Mouse (Mus musculus): ENCODE measurements at regions not wholly inside any gene's neighbourhood (a gene's known extent, or its start where the extent isn't known, plus 50 kb on each side); places are given as distances from the start of the nearest gene placed in this dataset.
A peak's percentile ranks its signal among the peaks of the same experiment; 100 is the strongest.

DNA sequence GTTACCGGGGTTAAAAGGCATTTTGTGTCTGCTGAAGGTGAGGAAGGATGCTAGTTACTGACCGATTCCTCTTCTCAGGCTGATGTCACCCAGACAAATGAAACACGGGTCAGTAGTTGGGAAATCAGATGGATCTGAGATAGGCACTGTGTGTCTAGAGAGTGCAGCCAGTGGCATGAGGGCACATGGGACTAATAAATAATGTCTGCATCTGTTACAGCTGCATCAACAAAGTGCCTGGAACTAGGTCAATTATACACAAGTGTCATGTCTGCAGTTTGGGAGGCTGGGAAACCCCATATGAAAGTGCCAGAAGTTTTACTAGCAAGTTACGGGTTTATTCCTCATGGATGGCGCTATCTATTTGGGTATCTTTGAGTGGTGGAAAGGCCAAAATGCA, 68.8 kb downstream of the Cxcl12 start:
- no peak for DNase-seq (ENCODE audit: low spot score)

DNA sequence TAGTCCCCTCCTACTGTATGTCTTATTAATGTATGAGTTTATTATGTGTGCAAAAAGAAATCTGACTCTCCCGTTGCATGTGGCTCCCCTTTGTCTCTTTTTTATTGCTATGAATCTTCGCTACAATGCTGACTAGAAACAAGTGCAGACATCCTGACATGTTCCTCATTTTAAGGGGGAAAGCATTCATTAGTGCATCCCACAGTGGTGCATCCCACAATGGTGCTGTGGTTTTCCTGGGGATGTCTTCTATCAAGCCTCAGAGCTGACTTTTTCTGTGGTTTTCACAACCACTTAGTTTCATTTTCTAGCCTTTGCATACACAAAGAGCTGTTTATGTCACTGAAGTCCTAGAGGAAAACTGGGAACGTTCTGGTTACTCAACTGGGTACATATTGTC, 72.9 kb downstream of the Cxcl12 start:
- DNase-seq (ENCODE audit: low spot score) = no peak

DNA sequence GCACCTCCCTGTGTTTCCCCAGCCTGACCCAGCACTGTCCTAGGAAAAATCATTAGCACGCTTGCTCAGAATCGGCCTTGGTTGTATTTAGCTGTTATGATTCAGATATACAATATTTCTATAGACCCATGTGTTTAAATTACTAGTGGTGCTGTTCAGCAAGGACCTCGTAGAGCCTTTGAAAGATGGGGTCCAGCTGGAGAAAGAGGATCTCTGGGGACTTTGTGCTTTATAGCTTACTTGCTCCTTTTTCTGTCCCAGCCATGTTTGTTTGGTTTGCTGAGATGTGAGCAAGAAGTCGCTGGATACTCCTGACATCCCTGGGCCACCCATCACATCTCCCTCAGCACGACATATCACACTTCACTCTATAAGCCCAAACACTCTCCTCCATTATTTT, 77.1 kb downstream of the Cxcl12 start:
- DNase-seq (ENCODE audit: low spot score) = no peak

DNA sequence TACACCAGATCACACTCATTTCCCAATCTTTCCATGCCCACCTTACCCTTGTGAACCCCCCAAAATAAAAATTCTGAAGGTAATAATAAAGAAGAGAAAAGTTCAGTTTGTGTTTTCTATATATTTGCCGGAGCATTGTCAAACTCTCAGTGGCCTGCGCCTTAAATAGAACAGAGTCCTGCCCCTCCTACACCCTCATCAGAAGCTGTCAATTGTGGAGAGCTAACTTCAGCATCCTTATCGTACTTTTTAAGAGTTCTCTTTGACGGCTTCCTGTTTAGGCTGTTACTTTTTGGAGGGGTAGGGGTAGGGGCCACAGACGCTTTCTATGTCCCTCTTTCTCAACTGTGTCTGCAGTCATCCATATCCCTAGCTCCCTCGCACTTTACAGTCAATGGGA, 77.5 kb downstream of the Cxcl12 start:
- DNase-seq (ENCODE audit: low spot score) = no peak

DNA sequence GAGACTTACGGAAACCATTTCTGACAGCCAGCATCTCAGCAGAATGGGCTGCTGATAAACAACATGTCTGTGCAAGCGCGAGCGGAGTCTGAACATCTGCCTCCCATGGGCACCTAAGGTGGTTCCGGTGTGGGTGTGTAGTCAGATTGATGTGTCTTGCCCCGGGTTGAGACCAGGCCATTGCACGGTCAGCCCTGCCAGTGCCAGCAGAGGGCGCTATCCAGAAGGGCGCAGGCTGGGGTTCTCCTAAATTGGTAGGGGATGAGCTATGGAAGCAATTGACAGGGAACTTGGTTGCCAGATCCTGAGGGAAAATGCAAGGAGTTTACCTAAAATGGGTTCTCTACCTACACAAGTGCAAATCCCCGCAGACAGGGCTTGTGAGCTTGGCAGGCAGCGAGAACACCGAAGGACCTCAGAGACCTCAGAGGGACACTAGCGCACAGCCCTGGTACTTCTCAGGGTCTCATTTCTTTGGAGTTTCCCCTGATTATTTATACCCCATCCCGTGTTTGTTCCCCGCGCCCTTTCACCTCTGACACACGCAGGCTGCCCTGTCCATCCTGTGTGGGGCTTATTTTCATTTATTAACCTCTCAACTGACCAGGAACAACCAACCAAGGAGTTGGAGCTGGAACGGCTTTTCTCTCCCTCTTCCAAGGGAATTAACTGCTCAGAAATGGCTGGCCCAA, 81.0 kb downstream of the Cxcl12 start:
- peak; percentile 33 for DNase-seq (ENCODE audit: low spot score)

DNA sequence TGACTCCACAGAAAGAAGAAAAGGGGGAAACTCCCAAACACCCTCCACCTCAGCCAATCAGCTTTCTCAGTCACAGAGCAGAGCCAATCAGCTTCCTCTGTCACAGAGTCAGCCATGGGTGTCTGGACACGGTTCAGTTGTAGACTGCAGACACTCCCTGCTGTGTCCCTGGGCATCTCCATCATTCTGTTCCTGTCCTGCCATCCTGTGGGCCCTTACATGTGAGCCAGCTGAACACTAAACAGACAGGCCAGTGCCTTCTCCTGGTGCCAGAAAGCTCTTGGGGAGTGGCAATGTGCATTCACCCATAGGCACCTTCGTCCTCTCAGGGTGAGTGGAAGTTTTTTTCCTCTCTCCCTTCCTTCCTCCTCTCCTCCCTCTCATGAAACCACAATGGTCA, 81.7 kb downstream of the Cxcl12 start:
- no peak for DNase-seq (ENCODE audit: low spot score)

DNA sequence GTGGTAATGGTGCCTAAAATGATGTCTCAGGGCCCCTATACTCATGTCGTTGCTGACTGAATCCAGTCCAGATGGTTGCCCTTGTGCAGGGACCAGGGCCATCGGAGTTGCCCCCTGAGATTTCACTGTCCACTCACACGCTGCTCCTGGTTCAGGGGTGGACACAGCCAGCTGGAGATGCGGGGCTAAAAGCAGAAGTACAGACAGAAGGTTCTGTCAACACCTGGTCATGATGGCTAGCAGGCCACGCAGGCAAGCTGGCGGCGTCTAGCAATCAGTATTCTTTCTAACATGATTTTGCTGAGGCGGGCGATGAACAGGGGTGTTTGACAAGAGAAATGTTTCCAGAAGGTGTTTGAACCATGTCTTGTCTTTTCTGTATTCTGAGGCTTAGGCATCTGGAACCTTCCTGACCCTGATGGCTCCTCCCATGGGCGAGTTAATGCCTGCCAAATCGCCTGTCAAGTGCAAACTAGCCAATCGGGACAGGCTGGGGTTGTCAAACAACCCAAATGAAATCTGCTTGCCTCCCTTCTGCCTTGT, 83.1 kb downstream of the Cxcl12 start:
- no peak for DNase-seq (ENCODE audit: low spot score)

DNA sequence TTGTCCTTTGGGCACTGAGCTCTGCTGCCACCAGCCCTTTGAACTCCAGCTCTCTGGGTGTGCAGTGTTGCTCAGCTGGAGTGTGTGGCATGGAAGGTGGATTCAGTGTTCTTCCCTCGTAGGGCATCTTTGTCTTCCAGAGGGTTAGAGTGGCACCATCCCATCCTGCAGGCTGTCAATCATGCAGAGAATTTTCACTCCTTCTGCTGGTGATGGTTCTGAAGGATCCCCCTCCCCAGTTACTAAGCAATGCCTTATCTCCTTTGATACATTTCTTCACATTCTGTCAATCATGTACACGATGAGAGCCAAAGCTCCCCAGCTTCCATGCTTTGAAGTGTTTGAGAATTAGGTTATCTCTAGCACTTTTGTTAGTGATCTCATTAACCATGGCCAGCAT, 84.0 kb downstream of the Cxcl12 start:
- no peak for DNase-seq (ENCODE audit: low spot score)

DNA sequence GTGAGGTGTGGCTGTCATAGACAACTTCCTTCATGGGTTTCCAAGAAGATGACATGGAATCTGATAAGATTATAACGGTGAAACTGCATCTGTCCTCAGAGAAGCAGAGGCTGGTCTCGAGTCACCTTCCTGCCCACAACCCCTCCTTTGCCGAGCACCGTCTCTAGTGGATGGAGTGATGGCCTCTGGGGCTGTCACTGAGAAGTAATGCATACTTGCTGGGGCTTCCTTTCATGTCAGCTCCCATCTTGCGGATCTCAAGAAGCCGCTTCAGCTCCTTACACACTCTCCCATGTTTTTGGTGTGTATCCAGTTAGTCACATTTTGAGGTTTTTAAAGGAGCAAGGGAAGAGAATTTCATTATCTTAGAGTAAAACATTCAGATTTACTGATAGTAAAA, 84.7 kb downstream of the Cxcl12 start:
- DNase-seq (ENCODE audit: low spot score) = no peak

DNA sequence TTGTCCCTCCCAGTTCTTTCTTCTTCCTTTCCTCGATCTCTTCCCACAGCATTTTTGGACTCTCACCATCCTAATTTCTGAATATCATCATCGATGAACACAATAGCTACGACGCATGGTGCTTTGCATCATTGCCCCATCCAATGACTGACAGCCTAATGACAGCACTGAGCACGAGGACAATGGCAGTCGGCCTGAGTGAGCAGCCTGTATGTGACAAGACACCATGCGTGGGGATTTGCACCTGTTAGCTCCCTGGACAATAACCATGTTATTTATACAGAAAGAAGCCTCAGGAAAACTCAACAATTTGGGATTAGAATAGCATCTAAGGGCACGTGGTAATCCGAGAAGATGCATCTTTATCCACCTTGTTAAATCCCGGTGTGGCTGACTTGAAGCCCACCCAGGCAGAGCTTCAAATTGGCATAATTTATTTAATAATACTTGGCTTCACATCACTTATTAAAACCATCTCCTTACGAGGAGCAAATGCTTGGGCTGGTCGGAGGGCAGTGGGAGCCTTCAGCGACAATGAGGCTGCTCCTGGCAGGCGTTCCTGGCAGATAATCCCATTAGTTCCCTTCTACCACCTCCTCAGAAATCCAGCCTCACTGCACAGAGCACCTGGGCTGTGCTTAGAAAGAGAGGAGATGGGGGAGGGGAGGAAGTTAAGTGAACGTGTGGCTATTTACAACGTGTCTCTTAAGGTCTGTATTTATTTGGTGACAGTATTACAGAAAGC, 85.4 kb downstream of the Cxcl12 start:
- DNase-seq (ENCODE audit: low spot score) = no peak

DNA sequence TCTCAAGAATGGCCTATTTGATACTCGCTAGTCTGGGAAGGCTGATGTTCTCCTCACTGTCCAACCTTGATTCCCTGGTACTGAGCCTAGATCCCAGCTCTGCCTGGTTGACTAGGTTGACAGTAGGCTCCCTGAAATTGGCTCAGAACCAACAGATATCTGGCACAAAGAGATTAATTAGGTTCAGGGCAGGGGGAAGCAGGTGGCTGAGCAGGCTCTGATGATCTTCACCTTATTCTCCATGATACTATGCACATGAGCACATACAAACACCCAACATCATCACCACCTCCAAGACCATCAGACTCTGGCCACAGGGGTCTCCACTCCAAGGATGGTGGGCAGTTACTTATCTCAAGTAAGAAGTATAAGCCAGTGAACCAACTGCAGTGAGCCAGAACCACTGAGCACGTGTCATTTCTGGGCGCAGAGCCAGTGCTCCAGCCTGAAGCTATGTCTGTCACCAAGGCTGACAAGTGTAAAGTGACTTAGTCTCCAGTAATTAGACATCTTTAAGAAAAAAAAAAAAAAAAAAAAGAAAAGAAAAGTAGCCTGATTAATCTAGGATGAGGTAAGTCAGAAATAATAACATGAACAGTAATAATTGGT, 86.4 kb downstream of the Cxcl12 start:
- DNase-seq (ENCODE audit: low spot score) = peak; percentile 26

DNA sequence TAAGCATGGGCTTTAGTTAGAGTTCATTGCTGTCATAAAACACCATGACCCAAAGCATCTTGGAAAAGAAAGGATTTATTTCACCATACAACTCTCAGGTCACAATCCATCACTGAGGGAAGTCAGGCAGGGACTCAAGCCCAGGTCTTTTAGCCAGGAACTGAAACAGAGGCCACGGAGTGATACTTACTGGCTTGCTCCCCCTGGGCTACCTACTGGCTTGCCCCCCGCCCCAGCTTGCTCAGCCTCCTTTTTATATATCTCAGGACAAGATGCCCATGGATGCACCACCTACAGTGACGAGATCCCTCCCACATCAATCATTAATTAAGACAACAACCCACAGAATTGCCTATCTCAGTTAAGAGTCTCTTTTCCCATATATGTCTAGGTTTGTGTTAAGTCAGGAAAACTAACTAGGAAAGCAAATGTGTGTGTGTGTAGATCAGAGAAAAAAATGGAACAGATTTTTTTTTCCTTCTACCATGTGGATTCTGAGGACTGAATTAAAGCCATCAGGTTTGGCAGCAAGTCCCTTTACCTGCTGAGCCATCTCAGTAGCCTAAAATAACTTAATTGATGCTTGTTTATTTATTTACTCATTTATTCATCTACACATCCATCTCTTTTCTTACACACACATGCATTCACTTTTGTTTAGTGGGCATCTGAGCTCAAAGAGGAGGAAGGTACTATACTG, 87.2 kb downstream of the Cxcl12 start:
- DNase-seq (ENCODE audit: low spot score) = no peak

DNA sequence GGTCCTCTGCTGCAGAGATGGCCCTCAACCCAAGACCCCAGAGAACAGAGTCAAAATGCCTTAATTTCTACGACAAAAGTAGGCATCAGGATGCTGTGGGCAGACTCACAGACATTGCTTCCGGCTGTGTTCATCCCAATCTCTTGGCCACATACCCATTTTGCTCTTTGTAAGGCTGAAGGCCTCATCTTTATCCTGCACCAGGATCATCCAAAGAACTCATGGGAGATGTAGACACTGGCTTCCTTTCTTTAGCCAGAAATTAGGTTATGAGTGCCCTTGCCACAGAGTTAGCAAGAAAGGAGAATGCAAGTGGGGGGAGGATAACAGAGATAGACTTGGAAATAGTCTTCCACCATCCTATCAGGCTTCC, 87.8 kb downstream of the Cxcl12 start:
- no peak for DNase-seq (ENCODE audit: low spot score)

DNA sequence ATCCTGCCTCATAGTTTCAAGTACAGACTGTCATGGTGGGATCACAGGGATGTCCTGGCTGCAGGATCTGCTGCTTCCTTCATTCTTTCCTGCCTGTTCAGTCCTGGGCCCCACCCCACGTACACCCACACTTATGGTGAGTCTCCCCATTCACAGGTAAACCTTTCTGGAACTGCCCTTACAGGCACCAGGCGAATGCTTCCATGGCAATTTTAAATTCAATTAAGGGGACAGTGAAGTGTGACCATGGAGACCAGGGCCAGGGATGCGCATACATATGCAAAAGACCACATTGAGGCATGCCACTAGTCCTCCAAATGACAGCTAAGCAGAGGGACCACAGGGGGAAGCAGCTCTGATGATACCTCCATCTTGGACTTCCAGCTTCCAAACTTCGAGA, 89.3 kb downstream of the Cxcl12 start:
- DNase-seq (ENCODE audit: low spot score) = no peak

DNA sequence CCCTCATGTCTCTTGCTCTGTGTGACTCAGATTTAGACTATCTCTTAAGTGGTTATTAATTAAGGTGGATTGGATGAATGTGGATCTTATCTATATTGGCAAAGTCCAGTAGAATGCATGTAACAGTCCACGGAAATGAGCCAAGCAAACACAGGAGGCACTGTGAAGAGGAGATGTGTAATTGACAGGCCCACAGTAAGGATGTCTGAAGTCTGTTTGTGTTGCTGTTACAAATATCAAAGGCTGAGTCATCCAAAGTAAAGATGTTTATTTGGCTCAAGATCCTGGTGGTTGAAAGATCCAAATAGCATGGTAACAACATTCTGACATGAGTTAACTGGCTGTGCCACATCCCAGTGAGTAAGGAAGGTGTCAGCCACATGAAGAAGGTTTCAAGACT, 99.6 kb downstream of the Cxcl12 start:
- DNase-seq (ENCODE audit: low spot score) = no peak

DNA sequence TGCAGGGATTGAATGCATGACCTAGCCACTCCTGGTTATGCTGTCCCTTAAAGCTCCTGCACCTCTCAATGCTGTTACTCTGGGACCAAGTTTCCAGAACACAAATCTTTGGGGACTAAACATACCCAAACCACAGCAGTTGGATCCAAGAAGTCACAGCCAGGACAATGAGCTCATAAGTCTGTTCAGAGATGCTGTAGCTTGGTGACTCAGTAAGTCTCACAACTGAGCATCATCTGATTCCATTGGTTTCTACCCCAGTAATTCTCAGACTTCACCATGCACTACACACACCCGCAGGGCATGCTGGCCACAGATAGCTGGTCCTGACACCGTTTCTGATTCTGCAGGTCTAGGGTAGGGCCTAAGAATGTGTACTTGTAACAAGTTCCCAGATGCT, 100.0 kb downstream of the Cxcl12 start:
- DNase-seq (ENCODE audit: low spot score) = no peak

DNA sequence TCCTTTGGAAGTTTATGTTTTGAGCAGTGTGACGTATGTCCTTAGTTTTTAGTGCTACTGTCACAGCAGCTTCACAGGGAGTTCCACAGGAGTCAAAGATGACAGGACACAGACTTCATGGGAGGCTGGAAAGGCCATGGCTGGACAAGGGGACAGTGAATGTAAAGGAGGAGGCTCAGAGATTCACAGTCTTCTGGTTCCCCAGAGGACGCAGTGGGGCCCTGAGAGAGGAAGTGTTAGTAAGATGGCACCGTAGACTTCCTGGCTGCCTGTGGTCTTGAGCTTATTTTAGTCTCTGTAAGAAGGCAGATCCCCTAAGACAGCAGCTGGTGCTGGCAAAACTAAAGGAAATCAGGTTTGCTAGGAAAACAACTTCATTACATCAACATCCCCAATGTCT, 101.9 kb downstream of the Cxcl12 start:
- no peak for DNase-seq (ENCODE audit: low spot score)

DNA sequence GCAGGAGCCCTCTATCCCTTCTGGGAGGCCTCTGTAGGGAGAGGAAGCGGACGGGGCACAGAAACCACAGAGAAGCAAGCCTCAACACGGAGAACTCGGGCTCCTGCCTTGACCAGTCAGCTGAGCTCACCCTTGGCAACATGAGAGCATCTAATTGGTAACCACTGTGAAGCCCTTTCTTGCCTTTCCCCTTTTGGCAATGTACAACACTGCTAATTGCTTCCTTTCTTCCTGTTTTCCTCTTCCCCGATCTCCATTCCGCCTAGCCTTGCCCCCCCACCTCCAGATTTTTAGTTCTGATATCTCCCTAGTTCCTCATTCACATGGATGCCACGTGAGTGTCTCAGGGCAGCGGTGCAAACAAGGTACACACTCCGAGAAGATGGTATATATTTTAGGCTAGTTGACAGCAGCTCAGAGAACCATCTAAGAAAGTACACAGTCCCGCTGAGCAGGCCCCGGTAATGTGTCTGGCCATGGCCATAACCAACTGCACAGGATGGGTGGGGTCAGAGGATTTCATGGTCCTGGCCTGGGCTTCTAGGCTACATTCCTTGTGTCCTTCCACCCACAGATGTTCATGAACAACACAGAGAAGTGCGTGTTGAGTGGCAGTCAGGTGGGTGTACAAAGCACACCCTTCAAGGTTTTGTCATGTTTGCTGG, 103.4 kb downstream of the Cxcl12 start:
- no peak for DNase-seq (ENCODE audit: low spot score)

DNA sequence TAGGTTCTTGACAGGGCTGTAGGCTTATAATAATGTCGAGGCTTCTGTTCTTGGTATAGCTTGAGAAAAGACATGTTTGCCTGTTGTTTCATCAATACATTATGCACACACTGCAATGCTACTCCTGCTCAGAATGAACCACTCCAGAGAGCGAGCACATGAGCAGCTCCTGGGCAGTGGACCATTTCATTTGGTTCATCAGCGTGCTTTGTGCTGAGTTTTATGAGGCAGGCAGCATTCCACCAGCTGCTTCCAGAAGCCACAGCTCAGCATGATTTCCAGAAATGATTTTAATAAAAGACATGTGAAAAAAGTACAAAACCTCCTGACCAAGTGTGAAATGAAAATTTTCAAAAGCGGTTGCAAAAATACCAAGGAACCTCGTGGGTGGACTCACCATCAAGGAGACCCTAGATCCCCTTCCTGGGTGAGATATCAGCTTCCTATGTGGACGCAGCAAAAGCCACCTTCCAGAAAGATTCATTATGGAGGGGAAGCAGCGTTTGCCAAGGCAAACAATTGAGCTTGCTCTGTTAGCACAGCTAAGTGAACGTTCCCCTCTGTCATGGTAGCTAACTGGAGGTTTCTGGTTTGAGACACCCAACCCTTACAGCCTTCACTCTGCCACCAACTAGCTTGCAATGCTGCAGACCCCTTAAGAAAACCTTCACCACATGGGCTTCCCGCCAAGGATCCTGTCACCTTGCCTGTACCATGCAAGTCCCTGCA, 104.1 kb downstream of the Cxcl12 start:
- no peak for DNase-seq (ENCODE audit: low spot score)

DNA sequence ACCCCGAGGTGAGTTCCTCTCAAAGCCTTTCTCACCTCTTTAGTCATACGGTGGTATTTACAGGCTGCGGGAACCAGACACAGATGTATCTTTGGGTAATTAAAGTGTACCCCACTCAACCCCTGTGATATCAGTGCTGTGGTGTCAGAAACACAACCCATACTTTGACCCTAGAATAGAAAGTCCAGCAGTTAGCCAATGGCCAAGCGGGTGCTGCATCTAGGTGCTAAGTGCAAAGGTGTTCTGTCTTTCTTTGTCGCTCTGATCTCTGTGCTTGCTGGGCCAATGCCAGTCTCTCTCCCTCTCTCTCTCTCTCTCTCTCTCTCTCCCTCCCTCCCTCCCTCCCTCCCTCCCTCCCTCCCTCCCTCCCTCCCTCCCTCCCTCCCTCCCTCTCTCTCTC, 107.6 kb downstream of the Cxcl12 start:
- no peak for DNase-seq (ENCODE audit: low spot score)

DNA sequence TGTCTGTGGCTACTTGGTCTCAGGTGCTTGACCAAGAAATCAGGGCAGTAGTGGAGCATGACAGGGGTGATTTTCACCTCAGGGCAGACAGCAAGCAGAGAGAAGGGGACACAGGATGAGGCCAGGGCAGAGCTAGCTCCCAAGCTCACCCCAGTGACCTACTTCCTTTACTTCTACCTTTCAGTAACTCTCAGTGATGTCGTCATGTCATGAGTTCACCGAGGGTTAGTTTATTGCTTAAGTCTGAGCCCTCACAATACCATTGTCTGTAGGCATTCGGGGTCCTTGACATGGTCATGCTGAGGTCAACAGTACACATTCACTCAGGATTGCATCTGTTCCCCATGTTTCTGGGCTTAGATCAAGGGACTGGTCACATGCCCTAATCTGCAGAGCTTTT, 108.5 kb downstream of the Cxcl12 start:
- no peak for DNase-seq (ENCODE audit: low spot score)

DNA sequence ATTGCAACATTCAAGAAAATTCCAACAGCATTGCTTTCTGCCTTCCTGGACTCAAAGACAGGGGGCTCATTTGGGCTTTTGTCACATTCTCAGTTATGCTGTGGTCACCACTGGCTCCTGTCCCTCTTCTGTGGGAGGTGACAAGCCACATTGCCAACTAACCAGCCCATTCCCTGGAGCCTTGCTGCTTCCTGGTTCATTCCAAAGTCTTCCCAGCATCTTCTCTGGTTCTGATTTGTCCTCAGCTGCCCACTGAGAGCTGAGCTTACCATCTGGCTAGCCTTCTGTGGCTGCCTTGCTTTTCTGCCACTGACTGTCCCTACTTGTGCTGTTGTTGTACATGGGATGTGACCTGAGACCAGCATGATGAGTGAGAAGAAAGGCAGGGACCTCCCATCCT, 111.0 kb downstream of the Cxcl12 start:
- DNase-seq (ENCODE audit: low spot score) = no peak
